Mouse (Mus musculus) myocyte (in vitro differentiated cells): ENCODE results near the gene Lpin1. TPM values are rescaled to one million over a fixed set of nuclear protein-coding genes. Genes with fewer than 3 reads are reported as not detected.

Source experiments
- H3K27me3 ChIP-seq: one replicate; pipeline ENCODE4 v1.6.1; 2011; ENCODE audit not compliant: control insufficient read depth, insufficient read depth, insufficient read length
- H3K36me3 ChIP-seq: one replicate; pipeline ENCODE4 v1.6.1; 2011; ENCODE audit not compliant: control insufficient read depth, insufficient read depth
- H3K4me2 ChIP-seq: one replicate; pipeline ENCODE4 v1.6.1; 2011; ENCODE audit warnings: low read depth, control low read depth
- H3K4me3 ChIP-seq: one replicate; pipeline ENCODE4 v1.5.1; 2011; ENCODE audit warnings: mild to moderate bottlenecking, control low read depth, moderate library complexity
- H3K79me2 ChIP-seq: one replicate; pipeline ENCODE4 v1.6.1; 2011; ENCODE audit not compliant: control insufficient read depth, insufficient read depth
- H3ac ChIP-seq: one replicate; pipeline ENCODE4 v1.6.1; 2011; ENCODE audit not compliant: control insufficient read depth, insufficient read length
- CEBPB ChIP-seq: IDR thresholded peaks from 2 replicates; pipeline ENCODE4 v1.6.1; 2011; ENCODE audit warnings: mild to moderate bottlenecking, moderate library complexity; ENCODE audit not compliant: poor library complexity, insufficient read depth, severe bottlenecking
- E2F4 ChIP-seq: IDR thresholded peaks from one replicate; pipeline ENCODE4 v1.6.1; 2011; ENCODE audit warnings: mild to moderate bottlenecking, control low read depth, moderate library complexity; ENCODE audit not compliant: insufficient read depth
- MAX ChIP-seq: IDR thresholded peaks from one replicate; pipeline ENCODE4 v1.6.1; 2011; ENCODE audit warnings: low read depth, mild to moderate bottlenecking, control low read depth
- MYOD1 ChIP-seq, 3 experiments: IDR thresholded peaks; one replicate each; pipeline ENCODE4 v1.6.1; 2011; ENCODE audit warnings: control low read depth in 2 of 3, low read depth in 2 of 3, mild to moderate bottlenecking in 2 of 3, moderate library complexity in 1 of 3; ENCODE audit not compliant: insufficient read length in 2 of 3, control insufficient read depth in 1 of 3
- MYOG ChIP-seq, 3 experiments: IDR thresholded peaks; one replicate each; pipeline ENCODE4 v1.6.1; 2011; ENCODE audit warnings: control low read depth in 2 of 3, low read depth in 2 of 3, mild to moderate bottlenecking in 2 of 3; ENCODE audit not compliant: insufficient read length in 2 of 3, control insufficient read depth in 1 of 3, insufficient read depth in 1 of 3
- POLR2A ChIP-seq: IDR thresholded peaks from one replicate; pipeline ENCODE4 v1.6.1; 2011; ENCODE audit warnings: low read depth, mild to moderate bottlenecking, control low read depth, moderate library complexity; ENCODE audit not compliant: insufficient read length
- POLR2AphosphoS2 ChIP-seq: IDR thresholded peaks from one replicate; pipeline ENCODE4 v1.6.1; 2011; ENCODE audit warnings: low read depth, control low read depth; ENCODE audit not compliant: insufficient read length
- REST ChIP-seq: IDR thresholded peaks from one replicate; pipeline ENCODE4 v1.6.1; 2011; ENCODE audit warnings: mild to moderate bottlenecking, control low read depth, moderate library complexity; ENCODE audit not compliant: insufficient read depth, insufficient read length
- SRF ChIP-seq: IDR thresholded peaks from one replicate; pipeline ENCODE4 v1.6.1; 2011; ENCODE audit warnings: low read depth; ENCODE audit not compliant: control insufficient read depth, insufficient read length
- TCF12 ChIP-seq: IDR thresholded peaks from one replicate; pipeline ENCODE4 v1.6.1; 2011; ENCODE audit warnings: mild to moderate bottlenecking, control low read depth; ENCODE audit not compliant: poor library complexity, insufficient read depth, severe bottlenecking
- TCF3 ChIP-seq: IDR thresholded peaks from one replicate; pipeline ENCODE4 v1.6.1; 2011; ENCODE audit warnings: low read depth, control low read depth; ENCODE audit not compliant: insufficient read length
- USF1 ChIP-seq: IDR thresholded peaks from one replicate; pipeline ENCODE4 v1.6.1; 2011; ENCODE audit warnings: low read depth, mild to moderate bottlenecking, control low read depth, moderate library complexity
- polyA plus RNA-seq: library from polyadenylated mRNA; unstranded; fragments of >200 nt; fragmentation: generic; extraction: Trizol; gene quantifications from one replicate; pipeline ENCODE4 v1.2.1, GENCODE M21; 2012; ENCODE audit warnings: missing spikeins

Gene Lpin1
- polyA plus RNA-seq, 1 experiment, result 4.6 TPM

DNA sequence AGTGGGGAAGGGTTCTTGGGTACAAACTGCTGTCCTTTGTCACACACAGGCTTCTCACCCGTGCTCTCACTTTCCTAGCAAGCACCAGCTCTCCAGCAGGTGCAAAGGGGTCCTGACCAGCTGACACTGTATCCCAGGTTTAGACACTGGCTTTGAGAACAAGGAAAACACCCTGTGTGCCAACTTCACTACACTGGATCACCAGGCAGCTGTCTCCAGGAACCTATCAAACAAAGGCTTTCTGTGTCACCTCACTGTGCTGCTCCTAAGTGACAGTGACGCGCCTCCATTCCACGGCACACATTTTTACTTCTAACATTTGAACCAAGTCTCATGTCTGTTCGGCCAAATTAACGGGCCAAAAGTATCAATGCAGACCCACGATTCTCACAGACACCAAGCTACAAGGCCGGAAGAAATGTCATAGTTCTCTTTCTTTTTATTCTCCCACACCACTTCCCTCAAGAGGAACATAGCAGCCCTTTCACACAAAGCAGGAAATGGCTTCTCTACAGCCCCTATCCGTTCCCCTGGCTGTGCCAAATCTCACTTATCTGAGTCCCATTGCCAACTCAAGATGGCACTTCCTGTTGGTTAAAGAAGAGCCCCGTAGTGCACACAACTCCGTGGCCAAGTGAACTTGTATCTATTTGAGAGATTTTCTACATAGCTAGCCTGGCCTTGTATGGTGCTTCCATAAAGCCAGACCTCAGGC lies 41.7 kb downstream of the Lpin1 start:
- H3ac ChIP-seq, result no peak overlapping the region

DNA sequence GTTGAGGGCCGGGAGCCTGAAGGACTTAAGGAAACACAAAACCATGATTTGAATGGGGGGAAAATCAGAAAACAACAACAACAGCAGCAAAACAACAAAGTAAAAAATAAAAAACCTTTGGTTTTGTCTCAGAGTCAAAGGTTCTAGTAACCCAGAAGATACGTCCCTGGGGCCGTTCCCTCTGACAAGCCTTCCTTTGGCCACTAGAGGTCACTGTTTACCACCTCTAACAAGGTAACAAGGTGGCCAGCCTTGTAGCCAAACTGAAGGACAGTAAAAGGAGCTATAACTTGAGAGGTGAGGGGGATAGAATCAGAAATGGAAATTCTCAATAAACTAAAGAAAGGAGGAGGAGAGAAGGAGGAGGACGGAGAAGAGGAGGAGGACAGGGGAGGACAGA lies 42.3 kb downstream of the Lpin1 start:
- no peaks in the 10 kb centered on the region for H3K27me3 ChIP-seq
- H3K4me2 ChIP-seq, result no peak overlapping the region
- H3K36me3 ChIP-seq, result peaks cover 14% of the 10 kb centered on the region
- H3ac ChIP-seq, result no peak overlapping the region
- no peaks in the 10 kb centered on the region for H3K79me2 ChIP-seq
- TF ChIP-seq TCF3 (no peak), E2F4 (no peak), TCF12 (no peak), REST (no peak), SRF (no peak), MYOD1 (IDR thresholded peaks at IDR 0.05; ENCODE audit: control insufficient read depth in 1 of 3, insufficient read length in 2 of 3, low read depth in 2 of 3) (no peak), POLR2A (no peak)
- no peak overlapping the region for H3K4me3 ChIP-seq

More for the DNA sequence above, 41.7 kb downstream of the Lpin1 start:
- Histone ChIP-seq H3K4me2 (no peak overlapping the region), H3K27me3 (no peaks in the 10 kb centered on the region), H3K4me3 (no peak overlapping the region), H3K79me2 (no peaks in the 10 kb centered on the region), H3K36me3 (peaks cover 12% of the 10 kb centered on the region)
- TF ChIP-seq TCF12 (no peak), USF1 (no peak), MYOG (IDR thresholded peaks at IDR 0.05; ENCODE audit: control insufficient read depth in 1 of 3, insufficient read depth in 1 of 3, insufficient read length in 2 of 3, low read depth in 2 of 3) (no peak), REST (no peak), POLR2A (no peak), SRF (no peak), E2F4 (no peak), MYOD1 (IDR thresholded peaks at IDR 0.05; ENCODE audit: control insufficient read depth in 1 of 3, insufficient read length in 2 of 3, low read depth in 2 of 3) (no peak), TCF3 (no peak), CEBPB (no peak), MAX (no peak)

GRCm38 (mm10) chr12:16568090-16568489 lies 42.7 kb downstream of the Lpin1 start:
- Histone ChIP-seq H3K4me2 (no peak overlapping the region), H3K36me3 (peaks cover 14% of the 10 kb centered on the region), H3ac (no peak overlapping the region), H3K4me3 (no peak overlapping the region), H3K79me2 (no peaks in the 10 kb centered on the region), H3K27me3 (no peaks in the 10 kb centered on the region)
- TF ChIP-seq E2F4 (no peak), POLR2A (no peak), MAX (no peak), USF1 (no peak), REST (no peak), SRF (no peak), TCF12 (no peak), MYOG (IDR thresholded peaks at IDR 0.05; ENCODE audit: control insufficient read depth in 1 of 3, insufficient read depth in 1 of 3, insufficient read length in 2 of 3, low read depth in 2 of 3) (no peak), CEBPB (no peak), TCF3 (no peak), MYOD1 (IDR thresholded peaks at IDR 0.05; ENCODE audit: control insufficient read depth in 1 of 3, insufficient read length in 2 of 3, low read depth in 2 of 3) (no peak), POLR2AphosphoS2 (no peak)

GRCm38 (mm10) chr12:16563427-16563826 lies 47.3 kb downstream of the Lpin1 start:
- TF ChIP-seq CEBPB (no peak), SRF (no peak), MAX (no peak), MYOG (IDR thresholded peaks at IDR 0.05; ENCODE audit: control insufficient read depth in 1 of 3, insufficient read depth in 1 of 3, insufficient read length in 2 of 3, low read depth in 2 of 3) (no peak), POLR2AphosphoS2 (no peak), E2F4 (no peak), USF1 (no peak), POLR2A (no peak), TCF3 (no peak), REST (no peak)
- Histone ChIP-seq H3K4me3 (no peak overlapping the region), H3K27me3 (no peaks in the 10 kb centered on the region), H3ac (no peak overlapping the region), H3K4me2 (no peak overlapping the region), H3K79me2 (no peaks in the 10 kb centered on the region), H3K36me3 (peaks cover 7% of the 10 kb centered on the region)
